Mouse (Mus musculus): Measurements from ENCODE around the gene Bcl7a. TPM values are rescaled to one million over a fixed set of nuclear protein-coding genes. Genes with fewer than 3 reads are reported as not detected.

Gene Bcl7a
- polyA plus RNA-seq, 1 experiment from 2014 or later = 56.7 TPM

DNA sequence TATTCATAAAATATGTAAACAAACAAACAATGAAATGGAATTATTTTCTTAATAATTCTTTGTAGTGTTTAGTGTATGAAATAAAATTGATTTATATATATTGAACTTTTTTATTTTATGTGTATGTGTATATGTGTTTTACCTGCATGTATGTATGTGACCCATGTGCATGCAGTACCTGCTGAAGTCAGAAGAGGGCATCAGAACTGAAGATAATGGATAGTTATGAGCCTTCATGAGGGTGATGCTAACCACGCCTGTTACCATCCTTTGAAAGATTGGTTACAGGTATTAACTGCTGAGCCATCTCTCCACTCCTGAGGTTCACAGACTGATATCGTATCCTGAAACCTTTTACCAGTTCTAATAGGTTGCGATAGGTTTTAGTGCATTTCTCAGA is 23.5 kb upstream of the Bcl7a start:
- Histone ChIP-seq H3K9ac (ENCODE audit: low read length) (no peak overlapping the region), H3K4me3 (ENCODE audit: low read depth, low read length) (no peak overlapping the region), H3K36me3 (ENCODE audit: control insufficient read depth, insufficient read depth, low read length) (no peaks in the 10 kb centered on the region), H3K27ac (ENCODE audit: low read depth, low read length) (no peak overlapping the region), H3K4me1 (ENCODE audit: control insufficient read depth, insufficient read depth, low read length) (peaks cover 6% of the 10 kb centered on the region), H3K27me3 (ENCODE audit: control insufficient read depth, insufficient read depth, low read length) (no peaks in the 10 kb centered on the region), H3K9me3 (ENCODE audit: control insufficient read depth, low read length) (no peaks in the 10 kb centered on the region), H3K4me2 (ENCODE audit: low read depth) (no peak overlapping the region)
- DNase-seq (ENCODE audit: low spot score) = no peak
- ATAC-seq (ENCODE audit: insufficient read depth, low FRiP score, low TSS enrichment) = no peak
- 94% methylated on average over 3 of the region's 3 CpGs for WGBS

DNA sequence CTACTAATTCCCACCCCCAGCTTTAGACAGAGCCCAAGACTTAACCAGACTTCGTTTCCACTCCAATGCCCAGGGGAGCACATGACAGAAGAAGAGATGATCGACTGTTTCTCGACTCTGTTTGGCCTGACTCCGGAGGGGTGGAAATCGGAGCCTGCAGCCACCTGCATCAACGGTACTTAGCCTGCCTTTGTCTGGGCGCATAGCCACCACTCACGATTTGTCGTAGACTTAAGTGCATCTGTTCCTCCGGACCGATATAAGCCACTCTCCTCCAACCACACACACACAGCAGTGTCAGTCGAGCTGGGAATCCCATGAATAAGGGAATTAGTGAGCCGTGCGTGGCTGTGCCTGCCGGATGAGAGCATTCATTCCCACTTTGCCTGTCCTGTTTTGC is 19.4 kb upstream of the Bcl7a start:
- Histone ChIP-seq H3K4me1 (ENCODE audit: control insufficient read depth, insufficient read depth, low read length) (peaks cover 6% of the 10 kb centered on the region), H3K9ac (ENCODE audit: low read length) (no peak overlapping the region), H3K4me2 (ENCODE audit: low read depth) (0 out of 2 replicates have a peak overlapping the region, but pooled peaks have one; percentile 12), H3K27ac (ENCODE audit: low read depth, low read length) (no peak overlapping the region), H3K9me3 (ENCODE audit: control insufficient read depth, low read length) (no peaks in the 10 kb centered on the region), H3K4me3 (ENCODE audit: low read depth, low read length) (no peak overlapping the region), H3K27me3 (ENCODE audit: control insufficient read depth, insufficient read depth, low read length) (no peaks in the 10 kb centered on the region), H3K36me3 (ENCODE audit: control insufficient read depth, insufficient read depth, low read length) (no peaks in the 10 kb centered on the region)
- ATAC-seq (ENCODE audit: insufficient read depth, low FRiP score, low TSS enrichment) (no peak), DNase-seq (ENCODE audit: low spot score) (peak; percentile 55)
- WGBS = 34% methylated on average over 15 of the region's 15 CpGs

DNA sequence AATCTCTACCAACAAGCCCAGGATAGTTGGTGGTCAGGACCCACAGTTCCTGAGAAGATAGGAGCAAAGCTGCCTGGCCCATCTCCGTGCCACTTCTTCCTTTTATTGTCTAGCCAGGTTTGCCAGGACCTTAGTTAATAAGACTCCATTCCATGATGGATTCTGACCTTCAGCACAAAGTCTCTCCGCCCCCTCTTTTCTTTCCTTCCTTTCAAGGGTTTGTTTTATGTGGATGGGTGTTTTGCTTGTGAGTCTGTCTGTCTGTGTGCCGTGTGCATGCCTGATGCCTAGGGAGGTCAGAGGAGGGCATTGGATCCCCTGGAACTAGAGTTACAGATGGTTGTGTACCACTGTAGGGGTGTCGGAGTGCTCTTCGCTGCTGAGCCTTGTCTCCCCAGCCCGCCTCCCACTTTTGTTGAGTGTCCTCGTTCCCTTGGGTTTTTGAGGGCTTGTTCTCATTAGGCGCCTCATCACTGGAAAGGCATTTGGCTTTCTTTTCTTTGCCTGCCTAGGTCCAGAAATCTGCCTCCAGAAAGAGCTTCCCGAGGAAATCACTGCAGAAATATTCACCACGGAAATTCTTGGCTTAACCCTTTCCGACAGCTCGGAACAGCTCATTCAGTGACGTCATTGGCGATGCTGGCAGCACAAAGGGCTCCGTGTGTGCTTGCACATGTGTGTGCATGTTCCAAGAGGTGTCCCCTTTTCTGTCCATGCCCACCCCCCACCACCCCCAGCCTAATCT is 17.5 kb upstream of the Bcl7a start:
- Histone ChIP-seq H3K27ac (ENCODE audit: low read depth, low read length) (no peak overlapping the region), H3K9me3 (ENCODE audit: control insufficient read depth, low read length) (no peaks in the 10 kb centered on the region), H3K4me2 (ENCODE audit: low read depth) (no peak overlapping the region), H3K27me3 (ENCODE audit: control insufficient read depth, insufficient read depth, low read length) (no peaks in the 10 kb centered on the region), H3K36me3 (ENCODE audit: control insufficient read depth, insufficient read depth, low read length) (no peaks in the 10 kb centered on the region), H3K4me3 (ENCODE audit: low read depth, low read length) (no peak overlapping the region), H3K4me1 (ENCODE audit: control insufficient read depth, insufficient read depth, low read length) (peaks cover 6% of the 10 kb centered on the region), H3K9ac (ENCODE audit: low read length) (no peak overlapping the region)
- DNase-seq (ENCODE audit: low spot score) = no peak
- no peak for ATAC-seq (ENCODE audit: insufficient read depth, low FRiP score, low TSS enrichment)
- 72% methylated on average over 15 of the region's 15 CpGs for WGBS

DNA sequence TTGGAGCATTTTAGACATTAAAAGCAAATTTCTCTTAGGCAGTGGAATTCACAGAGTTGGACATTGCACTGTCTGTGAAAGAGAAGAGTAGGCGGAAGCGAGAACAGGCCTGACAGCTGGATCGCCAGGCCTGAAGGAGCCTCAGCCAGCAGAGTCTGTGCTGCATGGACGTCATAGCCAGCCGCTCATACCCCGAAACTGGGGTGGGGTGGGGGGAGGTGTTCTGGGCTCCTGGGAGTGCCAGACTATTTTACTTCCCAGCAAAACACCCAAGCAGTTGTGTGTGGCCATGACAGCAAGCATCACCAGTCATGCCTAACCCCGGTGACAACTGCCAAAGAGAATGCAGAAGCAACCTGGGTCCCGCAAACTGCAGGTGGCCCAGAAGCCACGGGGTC is 16.9 kb upstream of the Bcl7a start:
- H3K27ac ChIP-seq (ENCODE audit: low read depth, low read length) = no peak overlapping the region

DNA sequence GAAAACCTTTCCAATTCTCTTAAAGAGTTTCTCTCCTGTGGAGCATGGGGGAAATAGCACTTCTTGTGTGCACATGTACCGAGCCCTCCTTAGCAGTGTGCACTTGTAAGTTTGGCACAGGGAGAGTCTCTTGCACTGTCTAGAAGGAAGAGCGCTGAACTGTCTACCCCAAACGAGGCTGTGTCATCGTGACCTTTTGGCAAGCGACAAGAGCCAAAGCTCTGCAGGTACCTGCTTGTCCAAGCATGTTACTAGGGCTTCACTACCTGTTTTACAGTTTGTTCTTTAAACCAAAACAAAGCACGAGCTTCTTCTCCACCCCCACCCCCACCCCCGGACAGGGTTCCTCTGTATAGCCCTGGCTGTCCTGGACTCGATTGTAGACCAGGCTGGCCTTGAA is 15.9 kb upstream of the Bcl7a start:
- ATAC-seq (ENCODE audit: insufficient read depth, low FRiP score, low TSS enrichment) (no peak), DNase-seq (ENCODE audit: low spot score) (no peak)
- H3K9me3 ChIP-seq (ENCODE audit: control insufficient read depth, low read length) = no peaks in the 10 kb centered on the region
- no peaks in the 10 kb centered on the region for H3K27me3 ChIP-seq (ENCODE audit: control insufficient read depth, insufficient read depth, low read length)
- H3K36me3 ChIP-seq (ENCODE audit: control insufficient read depth, insufficient read depth, low read length) = no peaks in the 10 kb centered on the region
- H3K27ac ChIP-seq (ENCODE audit: low read depth, low read length) = no peak overlapping the region
- no peak overlapping the region for H3K4me2 ChIP-seq (ENCODE audit: low read depth)
- H3K4me3 ChIP-seq (ENCODE audit: low read depth, low read length) = no peak overlapping the region
- H3K9ac ChIP-seq (ENCODE audit: low read length) = no peak overlapping the region
- peaks cover 6% of the 10 kb centered on the region for H3K4me1 ChIP-seq (ENCODE audit: control insufficient read depth, insufficient read depth, low read length)
- WGBS = 86% methylated on average over 8 of the region's 8 CpGs

More for the DNA sequence above, 16.9 kb upstream of the Bcl7a start:
- no peak overlapping the region for H3K4me3 ChIP-seq (ENCODE audit: low read depth, low read length)
- peaks cover 6% of the 10 kb centered on the region for H3K4me1 ChIP-seq (ENCODE audit: control insufficient read depth, insufficient read depth, low read length)
- H3K9me3 ChIP-seq (ENCODE audit: control insufficient read depth, low read length) = no peaks in the 10 kb centered on the region
- ATAC-seq (ENCODE audit: insufficient read depth, low FRiP score, low TSS enrichment) = no peak
- H3K27me3 ChIP-seq (ENCODE audit: control insufficient read depth, insufficient read depth, low read length) = no peaks in the 10 kb centered on the region
- no peak overlapping the region for H3K4me2 ChIP-seq (ENCODE audit: low read depth)
- no peak for DNase-seq (ENCODE audit: low spot score)
- no peaks in the 10 kb centered on the region for H3K36me3 ChIP-seq (ENCODE audit: control insufficient read depth, insufficient read depth, low read length)
- H3K9ac ChIP-seq (ENCODE audit: low read length) = no peak overlapping the region
- 91% methylated on average over 9 of the region's 9 CpGs for WGBS

DNA sequence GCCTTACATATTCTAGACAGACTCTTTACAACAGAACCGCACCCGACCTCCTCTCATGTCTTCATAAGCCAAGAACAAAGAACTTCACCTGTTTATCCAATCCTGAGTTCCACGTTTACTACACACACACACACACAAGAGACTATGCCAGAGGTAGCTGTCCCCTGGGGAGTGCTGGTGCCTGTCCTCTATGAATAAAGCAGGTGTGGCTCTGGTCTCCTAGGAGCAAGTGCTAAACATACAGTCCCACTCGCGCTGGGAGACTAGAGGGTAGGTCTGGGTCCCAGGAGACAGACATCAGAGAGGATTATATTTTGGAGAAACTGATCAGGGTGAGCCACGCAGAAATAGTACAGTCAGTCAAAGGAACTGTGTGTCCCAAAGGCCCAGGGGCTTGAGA is 10.1 kb upstream of the Bcl7a start:
- Histone ChIP-seq H3K27ac (ENCODE audit: low read depth, low read length) (no peak overlapping the region), H3K27me3 (ENCODE audit: control insufficient read depth, insufficient read depth, low read length) (no peaks in the 10 kb centered on the region), H3K36me3 (ENCODE audit: control insufficient read depth, insufficient read depth, low read length) (no peaks in the 10 kb centered on the region), H3K9ac (ENCODE audit: low read length) (no peak overlapping the region), H3K4me3 (ENCODE audit: low read depth, low read length) (no peak overlapping the region), H3K4me1 (ENCODE audit: control insufficient read depth, insufficient read depth, low read length) (peaks cover 5% of the 10 kb centered on the region; the same call in 1 of the 2 replicates), H3K4me2 (ENCODE audit: low read depth) (no peak overlapping the region), H3K9me3 (ENCODE audit: control insufficient read depth, low read length) (no peaks in the 10 kb centered on the region)
- WGBS = 88% methylated on average over 6 of the region's 6 CpGs
- DNase-seq (ENCODE audit: low spot score) (no peak), ATAC-seq (ENCODE audit: insufficient read depth, low FRiP score, low TSS enrichment) (no peak)

DNA sequence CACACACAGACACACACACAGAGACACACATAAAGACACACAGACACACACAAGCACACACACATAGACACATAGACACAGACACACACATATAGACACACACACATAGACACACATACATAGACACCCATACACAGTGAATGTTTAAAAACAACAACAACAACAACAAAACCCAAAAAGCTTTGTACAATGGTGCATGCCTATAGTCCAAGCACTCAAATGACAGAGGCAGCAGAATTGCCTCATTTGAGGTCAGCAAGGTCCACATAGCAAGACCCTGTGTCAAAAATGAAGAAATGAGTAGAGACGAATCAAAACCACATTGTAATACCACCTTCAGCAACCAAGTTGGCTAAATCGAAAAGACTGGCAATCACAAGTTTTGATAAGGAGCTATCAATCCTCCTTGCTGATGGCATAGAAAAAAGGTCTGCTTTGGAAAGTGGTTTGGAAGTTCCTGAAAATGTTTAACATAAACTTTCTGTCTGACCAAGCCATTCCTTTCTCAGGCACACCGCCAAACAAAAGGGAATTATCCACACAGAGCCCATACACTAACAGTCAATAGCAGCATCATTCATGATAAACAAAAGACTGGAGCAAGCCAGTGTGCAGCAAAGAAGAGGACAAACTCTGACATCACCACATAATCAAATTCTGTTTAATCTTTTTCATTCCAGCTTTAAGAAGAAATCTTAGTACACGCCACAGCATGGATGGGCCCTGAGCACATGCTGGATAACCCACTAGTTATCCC is 7.3 kb upstream of the Bcl7a start:
- DNase-seq (ENCODE audit: low spot score) (no peak), ATAC-seq (ENCODE audit: insufficient read depth, low FRiP score, low TSS enrichment) (no peak)
- Histone ChIP-seq H3K4me2 (ENCODE audit: low read depth) (no peak overlapping the region), H3K36me3 (ENCODE audit: control insufficient read depth, insufficient read depth, low read length) (no peaks in the 10 kb centered on the region), H3K4me1 (ENCODE audit: control insufficient read depth, insufficient read depth, low read length) (peaks cover 5% of the 10 kb centered on the region; the same call in 1 of the 2 replicates), H3K27me3 (ENCODE audit: control insufficient read depth, insufficient read depth, low read length) (no peaks in the 10 kb centered on the region), H3K9ac (ENCODE audit: low read length) (no peak overlapping the region), H3K4me3 (ENCODE audit: low read depth, low read length) (no peak overlapping the region), H3K27ac (ENCODE audit: low read depth, low read length) (no peak overlapping the region), H3K9me3 (ENCODE audit: control insufficient read depth, low read length) (no peaks in the 10 kb centered on the region)
- 56% methylated on average over 4 of the region's 4 CpGs for WGBS

DNA sequence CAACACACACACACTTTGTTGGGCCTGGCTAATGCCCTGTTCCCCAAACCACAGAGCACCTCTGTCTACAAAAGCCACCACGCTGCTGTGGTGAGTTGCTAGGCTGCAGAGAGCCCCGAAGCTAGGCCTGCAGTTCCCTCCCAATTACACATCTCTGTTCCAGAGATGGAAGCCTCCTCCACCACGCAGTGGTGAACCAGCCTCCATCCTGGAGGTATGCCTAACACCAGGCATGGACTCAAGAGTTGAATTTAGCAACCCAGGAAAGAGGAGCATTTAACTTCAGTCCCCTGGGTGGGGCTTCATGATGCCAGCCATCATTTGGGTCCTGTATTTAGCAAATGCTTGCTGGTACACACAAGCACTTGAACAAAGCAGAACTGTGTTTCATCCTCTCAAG is 5.2 kb upstream of the Bcl7a start:
- ATAC-seq (ENCODE audit: insufficient read depth, low FRiP score, low TSS enrichment) (no peak), DNase-seq (ENCODE audit: low spot score) (no peak)
- Histone ChIP-seq H3K9me3 (ENCODE audit: control insufficient read depth, low read length) (no peaks in the 10 kb centered on the region), H3K4me1 (ENCODE audit: control insufficient read depth, insufficient read depth, low read length) (peaks cover 7% of the 10 kb centered on the region; the same call in 1 of the 2 replicates), H3K27ac (ENCODE audit: low read depth, low read length) (no peak overlapping the region), H3K4me3 (ENCODE audit: low read depth, low read length) (no peak overlapping the region), H3K4me2 (ENCODE audit: low read depth) (no peak overlapping the region), H3K27me3 (ENCODE audit: control insufficient read depth, insufficient read depth, low read length) (no peaks in the 10 kb centered on the region), H3K9ac (ENCODE audit: low read length) (no peak overlapping the region), H3K36me3 (ENCODE audit: control insufficient read depth, insufficient read depth, low read length) (no peaks in the 10 kb centered on the region)
- 74% methylated on average over 3 of the region's 3 CpGs for WGBS

DNA sequence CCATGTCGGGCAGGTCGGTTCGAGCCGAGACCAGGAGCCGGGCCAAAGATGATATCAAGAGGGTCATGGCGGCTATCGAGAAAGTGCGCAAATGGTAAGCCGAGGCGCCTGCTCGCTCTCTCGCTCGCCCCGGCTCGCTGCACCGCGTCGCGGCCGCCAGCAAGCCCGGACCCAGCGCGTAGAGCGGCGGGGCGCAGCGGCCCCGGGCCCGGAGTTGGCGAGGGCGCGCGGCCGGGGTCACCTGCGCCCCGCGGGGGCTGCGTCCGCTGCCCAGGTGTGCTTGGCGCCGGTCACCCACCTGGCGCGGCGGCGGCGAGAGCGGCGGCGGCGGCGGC is 961 bp downstream of the Bcl7a start:
- Histone ChIP-seq H3K27ac (ENCODE audit: low read depth, low read length) (peak overlapping the region; percentile 97), H3K27me3 (ENCODE audit: control insufficient read depth, insufficient read depth, low read length) (no peaks in the 10 kb centered on the region), H3K4me2 (ENCODE audit: low read depth) (peak overlapping the region; percentile 80), H3K36me3 (ENCODE audit: control insufficient read depth, insufficient read depth, low read length) (no peaks in the 10 kb centered on the region; the same call in 1 of the 2 replicates), H3K4me1 (ENCODE audit: control insufficient read depth, insufficient read depth, low read length) (peaks cover 14% of the 10 kb centered on the region), H3K9ac (ENCODE audit: low read length) (peak overlapping the region; percentile 98), H3K4me3 (ENCODE audit: low read depth, low read length) (peak overlapping the region; percentile 85), H3K9me3 (ENCODE audit: control insufficient read depth, low read length) (no peaks in the 10 kb centered on the region)
- ATAC-seq (ENCODE audit: insufficient read depth, low FRiP score, low TSS enrichment) (no peak; the same call in 1 of the 2 replicates), DNase-seq (ENCODE audit: low spot score) (no peak)
- WGBS = under 1% methylated on average over 51 of the region's 51 CpGs

All from neural tube, embryonic 11.5 days (tissue).